Mouse (Mus musculus) lung, embryonic 15.5 days (tissue): ENCODE measurements at regions not wholly inside any gene's neighbourhood (a gene's known extent, or its start where the extent isn't known, plus 50 kb on each side); places are given as distances from the start of the nearest gene placed in this dataset.

Experiments
- ATAC-seq: fragments of 200-750 bp; cut with Nextera tagmentation; 2 replicates; pipeline ENCODE4 v1.8.0; 2017; ENCODE audit warnings: moderate number of reproducible peaks, borderline replicate concordance; ENCODE audit not compliant: low FRiP score, low TSS enrichment; ENCODE audit errors: extremely low read depth
- H3K27ac ChIP-seq: fragments of 300-500 bp; sonication (generic); 2 replicates; pipeline ENCODE4 v1.5.1; 2015; ENCODE audit warnings: moderate library complexity, mild to moderate bottlenecking, inconsistent platforms
- H3K27me3 ChIP-seq: fragments of 300-500 bp; sonication (generic); 2 replicates; pipeline ENCODE4 v1.6.1; 2015; ENCODE audit warnings: inconsistent platforms
- H3K36me3 ChIP-seq: fragments of 300-500 bp; sonication (generic); 2 replicates; pipeline ENCODE4 v1.6.1; 2015; ENCODE audit warnings: inconsistent platforms
- H3K4me1 ChIP-seq: fragments of 300-500 bp; sonication (generic); 2 replicates; pipeline ENCODE4 v1.6.1; 2015; ENCODE audit warnings: inconsistent platforms
- H3K4me2 ChIP-seq: fragments of 300-500 bp; sonication (generic); 2 replicates; pipeline ENCODE4 v1.6.1; 2015; ENCODE audit warnings: inconsistent platforms, mild to moderate bottlenecking, moderate library complexity
- H3K4me3 ChIP-seq: fragments of 300-500 bp; sonication (generic); 2 replicates; pipeline ENCODE4 v1.5.1; 2015; ENCODE audit warnings: mild to moderate bottlenecking, inconsistent platforms
- H3K9ac ChIP-seq: fragments of 300-500 bp; sonication (generic); 2 replicates; pipeline ENCODE4 v1.6.1; 2015; ENCODE audit warnings: inconsistent platforms
- H3K9me3 ChIP-seq: fragments of 300-500 bp; sonication (generic); 2 replicates; pipeline ENCODE4 v1.6.1; 2016; ENCODE audit warnings: inconsistent platforms
- WGBS: fragments of 180-500 bp; shearing (Covaris S2); methylation state at CpG from one replicate; pipeline ENCODE4 v1.1.7; 2015; 5-methylcytosine and 5-hydroxymethylcytosine counted together

DNA sequence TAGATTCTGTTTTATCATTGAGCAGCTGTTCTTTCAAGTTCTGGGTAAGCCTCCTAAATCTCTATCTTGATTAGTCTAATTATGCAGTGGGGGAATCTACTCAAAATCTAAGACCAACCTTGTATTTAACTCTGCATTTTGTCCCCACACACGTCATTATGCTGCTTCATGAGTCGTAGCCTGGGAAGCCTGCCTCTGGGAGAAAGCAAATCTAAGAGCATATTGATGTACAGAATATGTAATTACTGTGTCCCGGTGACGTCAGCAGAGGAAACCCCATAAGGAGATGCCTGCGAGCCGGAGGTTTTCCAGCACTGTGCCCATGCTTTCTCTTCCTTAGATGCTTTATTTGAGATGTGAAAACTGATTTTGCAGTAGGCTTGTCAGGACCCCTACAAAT is 161.7 kb downstream of the Rps29 start:
- no peak overlapping the region for H3K9ac ChIP-seq
- H3K9me3 ChIP-seq: no peaks in the 10 kb centered on the region
- no peaks in the 10 kb centered on the region for H3K4me1 ChIP-seq
- H3K27me3 ChIP-seq: no peaks in the 10 kb centered on the region
- no peak for ATAC-seq
- 70% methylated on average over 6 of the region's 6 CpGs for WGBS
- no peak overlapping the region for H3K4me3 ChIP-seq
- no peaks in the 10 kb centered on the region for H3K36me3 ChIP-seq
- no peak overlapping the region for H3K27ac ChIP-seq
- H3K4me2 ChIP-seq: no peak overlapping the region

DNA sequence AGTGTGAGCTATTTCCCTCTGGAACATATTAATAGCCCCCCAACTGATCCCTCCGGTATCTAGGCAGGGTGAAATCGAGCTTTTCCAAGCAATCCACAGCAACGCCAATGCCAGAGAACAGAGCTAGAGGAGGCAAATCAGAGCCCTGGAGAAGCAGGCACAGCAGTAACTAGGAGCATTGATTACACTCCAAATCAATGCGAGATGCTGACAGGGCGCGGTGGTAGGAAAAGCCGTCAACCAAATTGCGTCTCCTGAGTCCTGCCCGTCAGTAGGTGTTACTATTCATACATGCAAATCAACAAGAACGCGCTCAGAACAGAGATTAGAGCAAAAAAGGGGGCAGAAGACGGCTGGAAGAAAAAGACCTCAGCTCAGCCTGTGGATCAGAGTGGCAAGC is 162.2 kb downstream of the Rps29 start:
- no peak for ATAC-seq
- H3K36me3 ChIP-seq: no peaks in the 10 kb centered on the region
- H3K4me3 ChIP-seq: no peak overlapping the region
- no peak overlapping the region for H3K9ac ChIP-seq
- no peak overlapping the region for H3K4me2 ChIP-seq
- no peaks in the 10 kb centered on the region for H3K9me3 ChIP-seq
- no peaks in the 10 kb centered on the region for H3K27me3 ChIP-seq
- H3K27ac ChIP-seq: no peak overlapping the region
- WGBS: 56% methylated on average over 12 of the region's 12 CpGs
- H3K4me1 ChIP-seq: no peaks in the 10 kb centered on the region

DNA sequence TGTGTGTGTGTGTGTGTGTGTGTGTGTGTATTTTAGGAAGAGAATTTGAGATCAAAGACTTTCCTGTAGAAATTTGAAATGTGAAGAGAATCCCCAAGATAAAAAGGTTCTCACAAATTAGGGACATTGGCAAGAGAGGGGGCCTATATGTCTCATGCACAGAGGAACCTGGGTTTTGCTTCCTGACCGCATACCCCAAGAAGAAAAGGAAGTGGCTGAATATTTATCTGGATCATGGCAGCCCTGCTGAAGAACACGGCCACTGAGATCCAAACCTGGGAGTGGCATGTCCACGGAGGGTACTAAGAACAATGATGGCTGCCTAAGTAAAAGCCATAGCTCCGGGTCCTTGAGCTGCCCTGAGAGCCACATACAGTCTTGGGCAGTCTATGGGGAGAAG is 178.3 kb downstream of the Rps29 start:
- H3K36me3 ChIP-seq: no peaks in the 10 kb centered on the region
- H3K4me3 ChIP-seq: no peak overlapping the region
- WGBS: 83% methylated on average over 4 of the region's 4 CpGs
- no peak overlapping the region for H3K9ac ChIP-seq
- H3K27ac ChIP-seq: no peak overlapping the region
- no peak overlapping the region for H3K4me2 ChIP-seq
- no peaks in the 10 kb centered on the region for H3K9me3 ChIP-seq
- peaks cover 4% of the 10 kb centered on the region; the same call in 1 of the 2 replicates for H3K4me1 ChIP-seq
- no peak for ATAC-seq
- no peaks in the 10 kb centered on the region for H3K27me3 ChIP-seq

- Histone ChIP-seq H3K4me1 (peaks cover 4% of the 10 kb centered on the region; the same call in 1 of the 2 replicates), H3K36me3 (no peaks in the 10 kb centered on the region), H3K9me3 (no peaks in the 10 kb centered on the region), H3K27ac (no peak overlapping the region), H3K27me3 (no peaks in the 10 kb centered on the region), H3K4me3 (no peak overlapping the region), H3K9ac (no peak overlapping the region), H3K4me2 (no peak overlapping the region)
- 48% methylated on average over 4 of the region's 4 CpGs for WGBS
- peak; percentile 39; the same call in 1 of the 2 replicates for ATAC-seq
These were observed 178.8 kb downstream of the Rps29 start for GRCm38 (mm10) chr12:68980173-68980572.

DNA sequence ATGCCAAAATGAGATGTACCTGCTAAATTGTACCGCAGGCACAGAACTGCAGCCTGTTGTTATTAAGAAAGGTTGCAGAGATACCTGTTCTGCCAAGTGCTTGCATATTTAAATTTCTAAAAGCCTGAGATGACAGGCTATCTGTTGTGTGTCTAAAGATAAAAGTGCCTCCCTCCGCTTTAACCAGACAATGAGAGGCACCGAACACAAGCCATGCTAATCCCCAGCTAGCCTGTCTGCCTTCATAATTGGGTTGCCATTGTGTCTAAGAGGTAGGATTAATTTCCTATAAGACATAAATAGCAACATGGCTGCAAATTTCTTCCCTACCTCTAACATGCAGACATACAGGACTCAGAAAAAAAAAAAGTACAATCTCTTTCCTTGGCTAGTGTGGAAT is 179.8 kb downstream of the Rps29 start:
- Histone ChIP-seq H3K4me3 (no peak overlapping the region), H3K36me3 (no peaks in the 10 kb centered on the region), H3K27ac (no peak overlapping the region), H3K4me2 (no peak overlapping the region), H3K27me3 (no peaks in the 10 kb centered on the region), H3K9me3 (no peaks in the 10 kb centered on the region), H3K9ac (no peak overlapping the region), H3K4me1 (peaks cover 4% of the 10 kb centered on the region; the same call in 1 of the 2 replicates)
- no peak for ATAC-seq
- 87% methylated on average over 3 of the region's 3 CpGs for WGBS

GRCm38 (mm10) chr12:68977276-68977675 is 181.7 kb downstream of the Rps29 start:
- Histone ChIP-seq H3K9ac (no peak overlapping the region), H3K36me3 (no peaks in the 10 kb centered on the region), H3K9me3 (no peaks in the 10 kb centered on the region), H3K4me2 (no peak overlapping the region), H3K4me3 (no peak overlapping the region), H3K4me1 (peaks cover 4% of the 10 kb centered on the region; the same call in 1 of the 2 replicates), H3K27ac (no peak overlapping the region), H3K27me3 (no peaks in the 10 kb centered on the region)
- WGBS: 45% methylated on average over 4 of the region's 4 CpGs
- no peak for ATAC-seq

- Histone ChIP-seq H3K4me1 (no peaks in the 10 kb centered on the region), H3K9me3 (no peaks in the 10 kb centered on the region), H3K27ac (no peak overlapping the region), H3K36me3 (no peaks in the 10 kb centered on the region), H3K27me3 (no peaks in the 10 kb centered on the region), H3K9ac (no peak overlapping the region), H3K4me2 (no peak overlapping the region), H3K4me3 (no peak overlapping the region)
- no peak for ATAC-seq
- WGBS: 68% methylated on average over 2 of the region's 2 CpGs
These were observed 211.7 kb downstream of the Rps29 start for GRCm38 (mm10) chr12:68947240-68947639.

DNA sequence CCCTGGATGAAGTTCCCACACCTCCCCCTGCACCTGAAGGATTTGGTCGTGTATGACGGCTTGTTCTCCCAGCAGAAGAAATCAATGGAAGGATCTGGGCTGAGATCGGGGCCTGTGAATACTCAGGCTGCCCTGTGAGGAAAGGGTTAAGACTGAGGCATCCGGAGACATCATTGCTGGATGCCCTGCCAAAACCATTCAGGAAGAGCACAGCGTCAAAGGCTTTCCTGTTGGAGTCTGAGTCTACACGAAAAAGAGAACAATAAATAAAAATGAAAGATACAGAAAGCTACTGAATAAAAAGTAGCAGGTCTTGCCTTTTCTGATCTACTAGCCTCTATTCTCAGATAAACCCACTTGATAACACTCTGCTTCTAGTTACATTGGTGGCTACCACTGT is 248.4 kb downstream of the Rps29 start:
- ATAC-seq: no peak
- Histone ChIP-seq H3K4me1 (0 out of 2 replicates have a peak, but pooled peaks cover 3% of the 10 kb centered on the region), H3K9me3 (no peaks in the 10 kb centered on the region), H3K36me3 (no peaks in the 10 kb centered on the region), H3K27ac (no peak overlapping the region), H3K4me3 (no peak overlapping the region), H3K4me2 (no peak overlapping the region), H3K27me3 (no peaks in the 10 kb centered on the region), H3K9ac (no peak overlapping the region)
- 34% methylated on average over 6 of the region's 6 CpGs for WGBS

DNA sequence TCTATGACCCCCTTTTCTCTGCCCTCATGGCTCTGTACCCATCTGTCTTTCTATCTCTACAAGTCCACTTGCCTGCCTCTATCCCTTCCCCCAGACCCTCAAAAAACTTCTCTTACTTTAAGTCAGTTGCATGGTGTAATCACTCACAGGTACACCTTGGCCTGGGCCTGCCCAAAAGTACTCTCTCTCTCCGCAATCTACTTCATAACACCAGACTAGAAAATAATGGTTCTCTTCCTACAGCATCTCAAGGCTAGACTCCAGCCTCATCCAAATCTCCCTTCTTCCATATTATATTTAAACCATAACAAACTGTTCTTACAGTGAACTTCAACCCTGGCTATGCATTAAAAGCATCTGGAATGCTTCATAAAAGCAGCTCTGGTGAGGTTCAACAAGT is 254.2 kb downstream of the Rps29 start:
- Histone ChIP-seq H3K27me3 (no peaks in the 10 kb centered on the region), H3K9ac (no peak overlapping the region), H3K4me2 (no peak overlapping the region), H3K9me3 (no peaks in the 10 kb centered on the region), H3K27ac (no peak overlapping the region), H3K4me1 (no peaks in the 10 kb centered on the region), H3K4me3 (no peak overlapping the region), H3K36me3 (no peaks in the 10 kb centered on the region)
- ATAC-seq: no peak
- WGBS: 82% methylated on average over 1 of the region's 1 CpGs

- H3K4me3 ChIP-seq: no peak overlapping the region
- H3K4me2 ChIP-seq: no peak overlapping the region
- no peak overlapping the region for H3K9ac ChIP-seq
- no peaks in the 10 kb centered on the region for H3K9me3 ChIP-seq
- no peaks in the 10 kb centered on the region for H3K27me3 ChIP-seq
- H3K4me1 ChIP-seq: no peaks in the 10 kb centered on the region
- no peaks in the 10 kb centered on the region for H3K36me3 ChIP-seq
- 80% methylated on average over 3 of the region's 3 CpGs for WGBS
- H3K27ac ChIP-seq: no peak overlapping the region
- ATAC-seq: no peak
These were observed 269.8 kb downstream of the Rps29 start for GRCm38 (mm10) chr12:68889141-68889540.

DNA sequence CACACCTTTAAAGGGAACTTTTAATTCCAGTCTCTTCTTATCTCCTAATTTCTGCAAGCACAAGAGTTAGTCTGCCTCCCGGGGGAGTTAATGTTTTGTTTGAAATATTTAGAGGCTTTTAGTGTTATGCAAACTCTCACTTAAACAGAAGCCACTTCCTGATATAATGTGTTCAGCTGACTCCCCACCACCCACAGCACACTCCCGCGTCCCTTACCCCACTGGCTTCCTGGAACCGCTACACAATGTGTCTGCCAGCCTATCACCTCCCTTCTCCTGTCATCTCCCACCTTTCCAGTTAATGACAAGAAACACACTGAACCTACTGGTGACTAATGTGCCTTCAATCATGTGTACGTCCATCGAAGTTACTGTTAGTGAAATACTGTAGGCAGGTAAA is 276.5 kb downstream of the Rps29 start:
- 60% methylated on average over 6 of the region's 6 CpGs for WGBS
- no peak overlapping the region for H3K9ac ChIP-seq
- no peaks in the 10 kb centered on the region for H3K9me3 ChIP-seq
- H3K27me3 ChIP-seq: no peaks in the 10 kb centered on the region
- no peak for ATAC-seq
- H3K4me1 ChIP-seq: no peaks in the 10 kb centered on the region
- H3K4me2 ChIP-seq: no peak overlapping the region
- H3K27ac ChIP-seq: no peak overlapping the region
- no peaks in the 10 kb centered on the region for H3K36me3 ChIP-seq
- H3K4me3 ChIP-seq: no peak overlapping the region

DNA sequence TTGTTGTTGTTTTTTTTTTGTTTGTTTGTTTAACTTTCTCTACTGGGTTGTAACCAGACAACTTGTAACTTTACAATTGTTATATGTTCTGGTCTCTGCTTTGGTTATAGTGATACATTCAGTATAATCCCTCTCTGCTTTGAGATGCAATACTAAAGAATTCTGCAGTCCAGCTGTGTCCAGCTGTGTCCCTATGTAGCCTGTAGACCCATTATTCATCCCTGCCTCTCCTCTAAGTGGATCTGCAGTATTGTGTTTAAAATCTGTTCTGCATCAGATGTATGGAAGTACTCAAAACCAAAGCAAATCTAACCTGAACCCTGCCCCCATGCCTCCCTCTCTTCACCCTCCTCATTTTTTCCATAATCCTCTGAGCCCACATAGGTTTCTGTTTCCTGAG is 279.6 kb downstream of the Rps29 start:
- no peak for ATAC-seq
- Histone ChIP-seq H3K27me3 (no peaks in the 10 kb centered on the region), H3K4me3 (no peak overlapping the region), H3K9me3 (no peaks in the 10 kb centered on the region), H3K9ac (no peak overlapping the region), H3K36me3 (no peaks in the 10 kb centered on the region), H3K27ac (no peak overlapping the region), H3K4me1 (no peaks in the 10 kb centered on the region), H3K4me2 (no peak overlapping the region)

- no peak overlapping the region for H3K9ac ChIP-seq
- H3K4me1 ChIP-seq: no peaks in the 10 kb centered on the region
- H3K27me3 ChIP-seq: no peaks in the 10 kb centered on the region
- H3K4me2 ChIP-seq: no peak overlapping the region
- ATAC-seq: no peak
- H3K27ac ChIP-seq: no peak overlapping the region
- WGBS: 82% methylated on average over 4 of the region's 4 CpGs
- no peaks in the 10 kb centered on the region for H3K36me3 ChIP-seq
- H3K9me3 ChIP-seq: no peaks in the 10 kb centered on the region
- no peak overlapping the region for H3K4me3 ChIP-seq
These were observed 287.7 kb downstream of the Rps29 start for GRCm38 (mm10) chr12:68871259-68871658.
